Mouse (Mus musculus) 3134 (cell line): Measurements from ENCODE around the gene Tex45.

ENCODE experiments used
- DNase-seq: peaks from one replicate; pipeline ENCODE4 v3.0.0-alpha.2; 2011; ENCODE audit warnings: low spot score; ENCODE audit not compliant: insufficient read length; ENCODE audit errors: extremely low read depth

Gene Tex45

DNA sequence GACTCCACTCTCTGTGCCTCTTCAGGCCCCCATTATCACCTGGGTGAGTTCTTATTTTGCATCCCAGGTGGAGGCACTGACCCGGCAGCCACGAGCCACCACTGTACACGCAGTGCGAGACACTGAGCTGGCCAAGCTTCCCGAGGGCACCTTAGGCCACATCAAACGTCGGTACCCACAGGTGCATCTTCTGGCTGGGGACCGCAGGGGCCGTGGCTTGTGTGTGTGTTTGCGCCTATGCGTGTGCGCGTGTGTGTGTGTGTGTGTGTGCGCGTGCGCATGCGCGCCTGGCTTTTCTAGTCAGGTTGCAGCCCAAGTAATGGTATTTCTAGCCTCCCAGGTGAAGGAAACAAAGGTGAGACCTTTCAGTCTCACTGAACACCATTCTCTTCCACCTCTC, 61.3 kb downstream of the Tex45 start:
- no peak for DNase-seq

DNA sequence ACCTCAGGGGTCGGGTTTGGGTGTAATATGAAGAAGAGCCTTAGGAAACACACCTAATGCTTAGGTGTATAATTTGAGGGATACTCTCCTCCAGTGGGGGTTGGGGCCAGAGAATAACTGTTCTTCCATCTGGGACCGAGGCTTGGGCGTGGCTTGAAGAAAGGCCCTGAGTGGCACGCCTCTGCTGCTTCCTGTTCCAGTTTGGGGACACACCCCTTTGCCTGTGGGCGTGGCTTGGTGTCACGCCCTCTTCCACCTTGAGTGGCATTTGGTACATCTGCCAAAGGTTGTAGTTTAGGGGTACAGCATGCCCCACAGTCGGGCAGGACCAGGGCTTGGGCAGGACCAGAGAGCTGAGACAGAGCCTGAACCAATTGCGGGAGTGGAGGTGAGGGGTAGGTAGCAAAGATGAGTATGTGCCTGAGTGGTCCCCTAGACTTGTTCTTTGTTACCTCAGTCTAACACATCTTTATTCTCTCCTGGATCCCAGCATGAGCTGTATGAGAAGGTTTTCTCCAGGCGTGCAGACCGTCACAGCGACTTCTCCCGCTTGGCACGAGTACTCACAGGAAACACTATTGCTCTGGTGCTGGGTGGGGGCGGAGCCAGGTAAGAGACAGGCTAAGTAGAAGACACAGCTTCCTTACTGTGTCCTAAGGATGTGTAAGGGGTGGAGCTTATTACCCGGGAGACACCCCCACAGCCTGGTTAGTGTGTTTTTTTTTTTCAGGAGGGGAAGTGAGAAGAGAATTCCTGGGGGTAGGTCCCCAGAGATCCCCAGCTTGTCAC, 65.6 kb downstream of the Tex45 start:
- no peak for DNase-seq
